Mouse (Mus musculus): ENCODE measurements at regions not wholly inside any gene's neighbourhood (a gene's known extent, or its start where the extent isn't known, plus 50 kb on each side); places are given as distances from the start of the nearest gene placed in this dataset.

GRCm38 (mm10) chr15:61127971-61128370 is 205.2 kb upstream of the A1bg start:
- TF ChIP-seq CTCF (IDR thresholded peaks at IDR 0.05; ENCODE audit: low read depth) (no peak), EP300 (IDR thresholded peaks at IDR 0.05; ENCODE audit: low read depth) (no peak)

All from heart, postnatal 0 days (tissue).